Mouse (Mus musculus) limb, embryonic 11.5 days (tissue): Measurements from ENCODE around the gene Rab23. TPM values are rescaled to one million over a fixed set of nuclear protein-coding genes. Genes with fewer than 3 reads are reported as not detected.
A peak's percentile ranks its signal among the peaks of the same experiment; 100 is the strongest.
"Not testable (repeated sequence)": the region's sequence is repeated elsewhere in the genome, so short reads cannot be mapped to it uniquely, and the experiment has no call there.

ENCODE experiments used
- ATAC-seq: fragments of 200-750 bp; cut with Nextera tagmentation; 2 replicates; pipeline ENCODE4 v1.8.0; 2017; ENCODE audit warnings: low read depth; ENCODE audit not compliant: insufficient number of reproducible peaks, low FRiP score, low TSS enrichment
- DNase-seq: peaks from one replicate; pipeline ENCODE4 v3.0.0-alpha.2; 2015; ENCODE audit warnings: low spot score
- H3K27ac ChIP-seq: fragments of 300-500 bp; sonication (generic); replicated peaks from 2 replicates; pipeline ENCODE4 v1.5.1; 2014; ENCODE audit warnings: low read depth, mild to moderate bottlenecking, low read length
- H3K27me3 ChIP-seq: fragments of 300-500 bp; sonication (generic); 2 replicates; pipeline ENCODE4 v1.6.1; 2014; ENCODE audit warnings: mild to moderate bottlenecking, low read length, mixed read lengths; ENCODE audit not compliant: control insufficient read depth, insufficient read depth
- H3K36me3 ChIP-seq: fragments of 300-500 bp; sonication (generic); 2 replicates; pipeline ENCODE4 v1.6.1; 2014; ENCODE audit warnings: mild to moderate bottlenecking, low read length, moderate library complexity, mixed read lengths; ENCODE audit not compliant: control insufficient read depth, insufficient read depth
- H3K4me1 ChIP-seq: fragments of 300-500 bp; sonication (generic); 2 replicates; pipeline ENCODE4 v1.6.1; 2014; ENCODE audit warnings: low read length, mixed read lengths; ENCODE audit not compliant: control insufficient read depth, insufficient read depth
- H3K4me2 ChIP-seq: fragments of 300-500 bp; sonication (generic); 2 replicates; pipeline ENCODE4 v1.6.1; 2014; ENCODE audit warnings: low read depth, mild to moderate bottlenecking, moderate library complexity; ENCODE audit not compliant: severe bottlenecking
- H3K4me3 ChIP-seq: fragments of 300-500 bp; sonication (generic); 2 replicates; pipeline ENCODE4 v1.5.1; 2014; ENCODE audit warnings: low read depth, low read length
- H3K9ac ChIP-seq: fragments of 300-500 bp; sonication (generic); 2 replicates; pipeline ENCODE4 v1.6.1; 2014; ENCODE audit warnings: mild to moderate bottlenecking, low read length
- H3K9me3 ChIP-seq: fragments of 300-500 bp; sonication (generic); 2 replicates; pipeline ENCODE4 v1.6.1; 2016; ENCODE audit warnings: low read length; ENCODE audit not compliant: control insufficient read depth
- WGBS: fragments of 180-500 bp; shearing (Covaris S2); extraction: QIAGEN DNeasy Blood & Tissue Kit; methylation state at CpG from one replicate; pipeline ENCODE4 v1.1.7; 2014; 5-methylcytosine and 5-hydroxymethylcytosine counted together
- polyA plus RNA-seq: library from polyadenylated mRNA; unstranded; fragments of >200 nt; fragmentation: Nextera tagmentation; extraction: Ambion mirVana; gene quantifications from 2 replicates; pipeline ENCODE4 v1.2.1, GENCODE M21; 2014

Gene Rab23
- polyA plus RNA-seq, 1 experiment from 2014 or later, result 35.6 TPM

GRCm38 (mm10) chr1:33738281-33738680 lies 18.6 kb downstream of the Rab23 start:
- H3K9ac ChIP-seq, result no peak overlapping the region
- ATAC-seq (no peak), DNase-seq (no peak)
- WGBS, result 94% methylated on average over 11 of the region's 11 CpGs
- no peak overlapping the region for H3K27ac ChIP-seq
- H3K4me3 ChIP-seq, result no peak overlapping the region
- no peaks in the 10 kb centered on the region for H3K4me1 ChIP-seq
- no peak overlapping the region for H3K4me2 ChIP-seq
- peaks cover 6% of the 10 kb centered on the region; the same call in 1 of the 2 replicates for H3K36me3 ChIP-seq
- no peaks in the 10 kb centered on the region for H3K9me3 ChIP-seq
- no peaks in the 10 kb centered on the region for H3K27me3 ChIP-seq

GRCm38 (mm10) chr1:33738681-33739278 lies 19.1 kb downstream of the Rab23 start:
- ATAC-seq, result 0 out of 2 replicates have a peak, but pooled peaks have one; percentile 16
- no peak overlapping the region for H3K27ac ChIP-seq
- WGBS, result 95% methylated on average over 11 of the region's 11 CpGs

GRCm38 (mm10) chr1:33739302-33739701 lies 19.6 kb downstream of the Rab23 start:
- ATAC-seq (peak; percentile 73; the same call in 1 of the 2 replicates), DNase-seq (peak; percentile 88)
- 42% methylated on average over 12 of the region's 12 CpGs for WGBS

More at GRCm38 (mm10) chr1:33738681-33739278, 19.1 kb downstream of the Rab23 start:
- H3K9me3 ChIP-seq, result no peaks in the 10 kb centered on the region
- H3K4me1 ChIP-seq, result no peaks in the 10 kb centered on the region
- H3K9ac ChIP-seq, result no peak overlapping the region
- no peak overlapping the region for H3K4me3 ChIP-seq
- no peak for DNase-seq
- H3K27me3 ChIP-seq, result no peaks in the 10 kb centered on the region
- H3K4me2 ChIP-seq, result no peak overlapping the region
- H3K36me3 ChIP-seq, result peaks cover 6% of the 10 kb centered on the region; the same call in 1 of the 2 replicates

GRCm38 (mm10) chr1:33742903-33743302 lies 23.2 kb downstream of the Rab23 start:
- Histone ChIP-seq H3K36me3 (no peaks in the 10 kb centered on the region; the same call in 1 of the 2 replicates), H3K27me3 (no peaks in the 10 kb centered on the region), H3K4me2 (no peak overlapping the region), H3K9me3 (no peaks in the 10 kb centered on the region), H3K27ac (no peak overlapping the region), H3K9ac (no peak overlapping the region), H3K4me3 (no peak overlapping the region), H3K4me1 (no peaks in the 10 kb centered on the region)
- WGBS, result 22% methylated on average over 8 of the region's 8 CpGs
- peak; percentile 62 for DNase-seq
- no peak for ATAC-seq

More at GRCm38 (mm10) chr1:33739302-33739701, 19.6 kb downstream of the Rab23 start:
- Histone ChIP-seq H3K36me3 (peaks cover 6% of the 10 kb centered on the region; the same call in 1 of the 2 replicates), H3K27me3 (no peaks in the 10 kb centered on the region), H3K4me1 (no peaks in the 10 kb centered on the region), H3K4me3 (no peak overlapping the region), H3K4me2 (no peak overlapping the region), H3K9me3 (no peaks in the 10 kb centered on the region), H3K27ac (no peak overlapping the region), H3K9ac (no peak overlapping the region)

- H3K4me1 ChIP-seq, H3K9ac ChIP-seq, H3K27me3 ChIP-seq, H3K4me2 ChIP-seq, DNase-seq, ATAC-seq, H3K27ac ChIP-seq, H3K4me3 ChIP-seq, H3K36me3 ChIP-seq, H3K9me3 ChIP-seq: not testable (repeated sequence)
- WGBS, result 92% methylated on average over 9 of the region's 9 CpGs
Observed at GRCm38 (mm10) chr1:33744815-33745214, 25.1 kb downstream of the Rab23 start.

DNA sequence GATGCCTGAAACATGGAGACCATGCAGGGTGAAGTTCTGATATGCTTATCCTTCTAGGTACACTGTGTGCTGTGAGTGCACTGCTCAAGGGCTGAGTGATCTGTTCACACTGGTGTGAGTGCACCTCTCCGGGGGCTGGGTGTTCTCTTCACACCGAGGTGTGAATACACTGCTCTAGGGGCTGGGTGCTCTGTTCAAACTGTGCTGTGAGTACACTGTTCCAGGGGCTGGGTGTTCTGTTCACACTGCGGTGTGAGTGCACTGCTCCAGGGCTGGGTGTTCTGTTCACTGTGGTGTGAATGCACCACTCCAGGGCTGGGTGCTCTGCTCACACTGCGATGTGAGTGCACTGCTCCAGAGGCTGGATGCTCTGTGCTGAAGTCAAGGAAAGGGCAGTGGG lies 26.2 kb downstream of the Rab23 start:
- Histone ChIP-seq H3K36me3 (no peaks in the 10 kb centered on the region; the same call in 1 of the 2 replicates), H3K4me2 (no peak overlapping the region), H3K27ac (no peak overlapping the region), H3K9me3 (no peaks in the 10 kb centered on the region), H3K4me1 (no peaks in the 10 kb centered on the region), H3K4me3 (no peak overlapping the region), H3K9ac (no peak overlapping the region), H3K27me3 (no peaks in the 10 kb centered on the region)
- DNase-seq (no peak), ATAC-seq (0 out of 2 replicates have a peak, but pooled peaks have one; percentile 36)
- 94% methylated on average over 4 of the region's 4 CpGs for WGBS

GRCm38 (mm10) chr1:33749109-33749508 lies 29.4 kb downstream of the Rab23 start:
- H3K27me3 ChIP-seq, result no peaks in the 10 kb centered on the region
- no peaks in the 10 kb centered on the region for H3K9me3 ChIP-seq
- H3K27ac ChIP-seq, result no peak overlapping the region
- H3K9ac ChIP-seq, result no peak overlapping the region
- no peak overlapping the region for H3K4me3 ChIP-seq
- no peak overlapping the region for H3K4me2 ChIP-seq
- H3K36me3 ChIP-seq, result no peaks in the 10 kb centered on the region; the same call in 1 of the 2 replicates
- no peaks in the 10 kb centered on the region for H3K4me1 ChIP-seq
- WGBS, result 91% methylated on average over 11 of the region's 11 CpGs
- no peak for ATAC-seq
- no peak for DNase-seq

DNA sequence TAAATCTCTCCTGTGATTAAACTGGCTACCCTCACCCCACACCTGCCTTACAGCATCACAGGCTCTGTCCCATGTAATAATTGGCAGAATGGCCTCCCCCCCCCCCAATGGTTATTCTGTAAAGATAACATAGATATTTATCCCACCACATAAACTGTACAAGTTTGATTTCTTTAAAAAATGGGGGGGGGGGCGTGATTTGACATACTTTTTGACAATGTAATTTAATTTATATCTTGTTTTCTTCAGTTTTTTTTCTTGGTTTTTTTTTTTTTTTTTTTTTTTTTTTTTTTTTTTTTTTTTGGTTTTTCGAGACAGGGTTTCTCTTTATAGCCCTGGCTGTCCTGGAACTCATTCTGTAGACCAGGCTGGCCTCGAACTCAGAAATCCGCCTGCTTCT lies 30.0 kb downstream of the Rab23 start:
- H3K9me3 ChIP-seq, DNase-seq, H3K27me3 ChIP-seq, H3K4me2 ChIP-seq, H3K4me3 ChIP-seq, H3K36me3 ChIP-seq, H3K27ac ChIP-seq, ATAC-seq, H3K9ac ChIP-seq, H3K4me1 ChIP-seq: not testable (repeated sequence)
- 93% methylated on average over 3 of the region's 4 CpGs for WGBS
